Mouse (Mus musculus) CD4-positive naive resting alpha-beta T cell, adult 76 days (primary cell): ENCODE data around the gene Grik5. TPM values are rescaled to one million over a fixed set of nuclear protein-coding genes. Genes with fewer than 3 reads are reported as not detected.

Experiments
- total RNA-seq: library from RNA; stranded (reverse); gene quantifications from one replicate; pipeline ENCODE4 v1.2.4, GENCODE M21; 2023

Gene Grik5
- 7.0 TPM for total RNA-seq

GRCm38 (mm10) chr7:25071979-25072715 lies at the start of gene Grik5, which contains the start of gene Zfp574:
TSS of gene Grik5 (minus strand) at chr7:25072346.
TSS of gene Zfp574 (plus strand) at chr7:25072567.

GRCm38 (mm10) chr7:25005421-25006065 lies 66.6 kb downstream of the Grik5 start, which contains the start of gene Atp1a3:
TSS of gene Atp1a3 (minus strand) at chr7:25005958.

GRCm38 (mm10) chr7:24971972-24972893 lies 99.9 kb downstream of the Grik5 start, which contains the start of gene Rabac1:
TSS of gene Rabac1 (minus strand) at chr7:24972754.

Other genes with a start within 250 kb of the Grik5 start
- not detected for gene Gm9844, start 210.1 kb downstream of the Grik5 start, total RNA-seq
- gene Lypd4, start 202.4 kb downstream of the Grik5 start, total RNA-seq: not detected
- not detected for gene Dmrtc2, start 202.3 kb downstream of the Grik5 start, total RNA-seq
- gene Rps19, start 188.0 kb downstream of the Grik5 start, total RNA-seq: 3,592 TPM
- 97.2 TPM for gene Cd79a, start 175.0 kb downstream of the Grik5 start, total RNA-seq
- gene Arhgef1, start 169.4 kb downstream of the Grik5 start, total RNA-seq: 1,699 TPM
- not detected for gene Gm4881, start 127.9 kb downstream of the Grik5 start, total RNA-seq
- gene Rabac1, start 99.6 kb downstream of the Grik5 start, total RNA-seq: 302 TPM
- 5.9 TPM for gene Atp1a3, start 66.4 kb downstream of the Grik5 start, total RNA-seq
- 16.9 TPM for gene Zfp574, start 221 bp upstream of the Grik5 start, total RNA-seq
- 17.5 TPM for gene Pou2f2, start 107.4 kb upstream of the Grik5 start, total RNA-seq
- 112 TPM for gene Dedd2, start 148.3 kb upstream of the Grik5 start, total RNA-seq
- 16.2 TPM for gene Zfp526, start 149.1 kb upstream of the Grik5 start, total RNA-seq
- 80.6 TPM for gene Gsk3a, start 165.5 kb upstream of the Grik5 start, total RNA-seq
- 32.6 TPM for gene Erf, start 178.4 kb upstream of the Grik5 start, total RNA-seq
- 361 TPM for gene Cic, start 195.4 kb upstream of the Grik5 start, total RNA-seq
- gene Pafah1b3, start 225.6 kb upstream of the Grik5 start, total RNA-seq: 9.1 TPM
- not detected for gene Prr19, start 229.1 kb upstream of the Grik5 start, total RNA-seq
- not detected for gene Tmem145, start 233.8 kb upstream of the Grik5 start, total RNA-seq
- 1.2 TPM for gene Megf8, start 244.8 kb upstream of the Grik5 start, total RNA-seq